Mouse (Mus musculus): ENCODE results near the gene Hrh2. TPM values are rescaled to one million over a fixed set of nuclear protein-coding genes. Genes with fewer than 3 reads are reported as not detected.

The Hrh2 gene
- polyA plus RNA-seq, 1 experiment from 2014 or later = not detected

DNA sequence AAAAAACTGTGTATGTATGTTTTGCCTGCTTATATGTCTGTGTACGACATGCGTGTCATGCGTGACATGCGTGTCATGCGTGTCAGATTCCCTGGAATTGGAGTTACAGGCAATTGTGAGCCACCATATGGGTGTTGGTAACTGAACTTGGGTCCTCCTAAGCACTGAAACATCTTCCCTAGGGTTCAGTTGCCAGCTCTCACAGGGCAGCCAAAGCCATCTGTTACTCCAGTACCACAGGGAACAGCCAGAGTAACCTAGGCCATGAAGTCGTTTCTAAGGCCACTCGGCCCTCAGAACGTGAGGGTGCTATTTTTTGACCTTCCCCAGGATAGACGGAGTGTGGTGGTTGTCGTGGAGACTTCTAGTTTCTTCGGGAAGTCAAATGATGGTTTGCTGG lies 32.2 kb upstream of the Hrh2 start:
- 0 out of 2 replicates have a peak overlapping the region, but pooled peaks have one; percentile 17 for H3K27ac ChIP-seq (ENCODE audit: low read depth, low read length)
- H3K4me2 ChIP-seq (replicated peaks; ENCODE audit: low read depth, low read length) = no peak overlapping the region
- H3K36me3 ChIP-seq (ENCODE audit: control insufficient read depth, insufficient read depth, low read length) = no peaks in the 10 kb centered on the region
- no peak for ATAC-seq (ENCODE audit: low FRiP score)
- H3K9me3 ChIP-seq (ENCODE audit: control insufficient read depth, low read length) = no peaks in the 10 kb centered on the region
- peak; percentile 9 for DNase-seq (ENCODE audit: low spot score)
- no peak overlapping the region for H3K9ac ChIP-seq (ENCODE audit: low read depth, low read length)
- no peaks in the 10 kb centered on the region for H3K27me3 ChIP-seq (ENCODE audit: control insufficient read depth, insufficient read depth, low read length)
- no peak overlapping the region for H3K4me3 ChIP-seq (ENCODE audit: low read depth, low read length)
- whole genome bisulfite sequencing = 36% methylated on average over 11 of the region's 11 CpGs
- peaks cover 9% of the 10 kb centered on the region; the same call in 1 of the 2 replicates for H3K4me1 ChIP-seq (replicated peaks; ENCODE audit: control insufficient read depth, insufficient read depth, low read length)

DNA sequence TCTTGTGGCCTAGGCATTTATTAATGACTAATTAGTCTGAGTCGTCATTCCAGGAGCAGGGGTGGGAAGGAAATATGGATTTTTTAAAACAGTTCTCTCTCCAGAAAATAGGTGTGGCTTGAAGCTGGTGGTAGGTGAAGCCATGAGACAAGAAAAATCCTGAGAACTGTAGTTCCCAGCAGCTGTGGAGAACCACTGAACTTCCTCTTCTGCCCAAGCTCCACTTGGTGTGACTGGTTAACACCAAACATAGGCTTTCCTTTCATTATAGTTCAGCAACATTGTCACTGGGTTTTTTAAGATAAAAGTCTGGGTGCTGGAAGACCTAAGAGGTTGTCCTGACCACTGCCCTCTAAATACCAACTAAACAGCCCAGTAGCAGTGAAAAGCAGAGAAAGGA lies 31.4 kb upstream of the Hrh2 start:
- H3K36me3 ChIP-seq (ENCODE audit: control insufficient read depth, insufficient read depth, low read length) = no peaks in the 10 kb centered on the region
- DNase-seq (ENCODE audit: low spot score) (no peak), ATAC-seq (ENCODE audit: low FRiP score) (no peak)
- no peak overlapping the region for H3K4me3 ChIP-seq (ENCODE audit: low read depth, low read length)
- H3K9ac ChIP-seq (ENCODE audit: low read depth, low read length) = no peak overlapping the region
- H3K27me3 ChIP-seq (ENCODE audit: control insufficient read depth, insufficient read depth, low read length) = no peaks in the 10 kb centered on the region
- no peak overlapping the region for H3K4me2 ChIP-seq (replicated peaks; ENCODE audit: low read depth, low read length)
- H3K27ac ChIP-seq (ENCODE audit: low read depth, low read length) = no peak overlapping the region
- H3K4me1 ChIP-seq (replicated peaks; ENCODE audit: control insufficient read depth, insufficient read depth, low read length) = peaks cover 9% of the 10 kb centered on the region; the same call in 1 of the 2 replicates
- H3K9me3 ChIP-seq (ENCODE audit: control insufficient read depth, low read length) = no peaks in the 10 kb centered on the region
- WGBS = 52% methylated on average over 1 of the region's 1 CpGs

DNA sequence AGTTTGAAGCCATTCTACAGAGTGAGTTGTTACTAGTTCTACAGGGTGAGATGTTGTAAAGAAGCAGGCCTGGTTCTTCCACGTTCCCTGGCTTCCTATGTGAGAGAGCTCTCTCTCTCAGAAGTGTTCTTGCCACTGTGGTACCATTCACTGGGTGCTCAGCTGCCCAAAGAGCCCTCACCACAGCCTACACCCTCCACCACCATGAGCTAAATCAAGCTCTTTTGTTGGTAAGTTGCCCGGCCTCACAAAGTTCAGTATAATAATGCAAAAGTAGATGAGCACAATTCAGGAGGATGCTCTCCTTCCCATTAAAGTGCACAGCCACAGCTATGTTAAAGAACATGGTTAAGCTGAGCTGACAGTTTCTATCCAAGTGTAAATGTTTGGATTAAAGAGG lies 30.4 kb upstream of the Hrh2 start:
- Histone ChIP-seq H3K36me3 (ENCODE audit: control insufficient read depth, insufficient read depth, low read length) (no peaks in the 10 kb centered on the region), H3K9ac (ENCODE audit: low read depth, low read length) (no peak overlapping the region), H3K27me3 (ENCODE audit: control insufficient read depth, insufficient read depth, low read length) (no peaks in the 10 kb centered on the region), H3K4me3 (ENCODE audit: low read depth, low read length) (no peak overlapping the region), H3K9me3 (ENCODE audit: control insufficient read depth, low read length) (no peaks in the 10 kb centered on the region), H3K27ac (ENCODE audit: low read depth, low read length) (no peak overlapping the region), H3K4me1 (replicated peaks; ENCODE audit: control insufficient read depth, insufficient read depth, low read length) (peaks cover 9% of the 10 kb centered on the region; the same call in 1 of the 2 replicates), H3K4me2 (replicated peaks; ENCODE audit: low read depth, low read length) (no peak overlapping the region)
- 82% methylated on average over 2 of the region's 2 CpGs for WGBS
- DNase-seq (ENCODE audit: low spot score) (no peak), ATAC-seq (ENCODE audit: low FRiP score) (no peak)

DNA sequence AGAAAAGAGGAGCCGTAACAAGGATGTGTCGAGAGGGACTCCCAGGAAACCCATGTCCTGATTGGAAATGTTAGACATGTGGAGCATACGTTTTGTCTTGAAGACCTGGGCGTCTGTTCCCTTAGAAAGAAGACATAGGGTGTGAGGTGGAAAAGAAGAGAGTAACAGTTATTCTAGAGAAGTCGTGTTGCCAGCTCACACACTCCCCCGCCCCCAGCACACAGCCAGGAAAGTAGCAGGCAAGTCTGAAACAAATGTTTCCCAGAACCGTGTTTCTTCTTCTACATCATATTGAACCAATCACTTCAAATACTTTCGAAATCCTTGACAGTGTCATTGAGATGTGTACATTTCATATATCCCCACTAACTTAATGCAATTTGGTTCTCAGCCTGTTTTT lies 28.6 kb upstream of the Hrh2 start:
- Histone ChIP-seq H3K36me3 (ENCODE audit: control insufficient read depth, insufficient read depth, low read length) (no peaks in the 10 kb centered on the region), H3K4me2 (replicated peaks; ENCODE audit: low read depth, low read length) (no peak overlapping the region)

DNA sequence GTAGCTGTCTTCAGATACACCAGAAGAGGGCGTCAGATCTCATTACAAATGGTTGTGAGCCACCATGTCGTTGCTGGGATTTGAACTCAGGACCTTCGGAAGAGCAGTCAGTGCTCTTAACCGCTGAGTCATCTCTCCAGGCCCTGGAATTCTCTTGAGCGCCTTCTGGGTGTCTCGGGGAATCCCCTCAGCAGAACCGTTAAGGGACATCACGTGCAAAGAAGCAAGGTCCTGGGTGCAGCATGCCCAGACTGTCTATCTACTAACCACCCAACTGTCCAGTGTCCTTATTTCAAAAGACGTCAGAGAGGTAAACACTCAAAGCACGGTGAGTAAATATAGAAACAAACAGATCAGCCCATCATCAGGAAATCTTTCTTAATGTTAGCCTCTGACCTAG lies 27.5 kb upstream of the Hrh2 start:
- H3K27ac ChIP-seq (ENCODE audit: low read depth, low read length) = no peak overlapping the region
- H3K9ac ChIP-seq (ENCODE audit: low read depth, low read length) = no peak overlapping the region
- H3K9me3 ChIP-seq (ENCODE audit: control insufficient read depth, low read length) = no peaks in the 10 kb centered on the region
- H3K4me3 ChIP-seq (ENCODE audit: low read depth, low read length) = no peak overlapping the region
- H3K27me3 ChIP-seq (ENCODE audit: control insufficient read depth, insufficient read depth, low read length) = no peaks in the 10 kb centered on the region
- H3K4me1 ChIP-seq (replicated peaks; ENCODE audit: control insufficient read depth, insufficient read depth, low read length) = no peaks in the 10 kb centered on the region
- H3K36me3 ChIP-seq (ENCODE audit: control insufficient read depth, insufficient read depth, low read length) = no peaks in the 10 kb centered on the region
- WGBS = 88% methylated on average over 10 of the region's 10 CpGs
- ATAC-seq (ENCODE audit: low FRiP score) = no peak
- no peak overlapping the region for H3K4me2 ChIP-seq (replicated peaks; ENCODE audit: low read depth, low read length)
- no peak for DNase-seq (ENCODE audit: low spot score)

More for the DNA sequence above, 28.6 kb upstream of the Hrh2 start:
- Histone ChIP-seq H3K9ac (ENCODE audit: low read depth, low read length) (no peak overlapping the region), H3K4me3 (ENCODE audit: low read depth, low read length) (no peak overlapping the region), H3K27me3 (ENCODE audit: control insufficient read depth, insufficient read depth, low read length) (no peaks in the 10 kb centered on the region), H3K9me3 (ENCODE audit: control insufficient read depth, low read length) (no peaks in the 10 kb centered on the region), H3K4me1 (replicated peaks; ENCODE audit: control insufficient read depth, insufficient read depth, low read length) (peaks cover 9% of the 10 kb centered on the region; the same call in 1 of the 2 replicates), H3K27ac (ENCODE audit: low read depth, low read length) (no peak overlapping the region)
- no peak for ATAC-seq (ENCODE audit: low FRiP score)
- DNase-seq (ENCODE audit: low spot score) = no peak
- 85% methylated on average over 8 of the region's 8 CpGs for WGBS

DNA sequence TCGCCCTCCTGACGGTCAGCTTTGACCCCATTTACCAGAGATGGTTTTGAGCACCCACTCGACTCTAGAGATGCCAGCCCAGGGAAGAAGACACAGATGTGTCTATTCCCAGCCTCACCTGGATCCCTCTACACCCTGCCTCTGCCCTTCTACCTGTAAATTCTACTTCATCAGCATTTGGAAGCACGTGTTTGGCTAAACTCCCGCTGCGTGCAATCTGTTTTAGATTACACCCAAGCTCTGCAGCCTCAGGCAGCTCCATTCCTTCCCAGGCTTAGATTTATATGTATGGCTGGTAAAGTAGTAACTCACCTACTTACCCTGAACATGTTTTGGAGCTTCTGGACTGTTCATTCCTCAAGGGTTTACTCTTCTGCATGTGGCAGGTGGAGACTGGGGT lies 26.9 kb upstream of the Hrh2 start:
- WGBS = 79% methylated on average over 6 of the region's 6 CpGs
- no peaks in the 10 kb centered on the region for H3K4me1 ChIP-seq (replicated peaks; ENCODE audit: control insufficient read depth, insufficient read depth, low read length)
- ATAC-seq (ENCODE audit: low FRiP score) (no peak), DNase-seq (ENCODE audit: low spot score) (no peak)
- H3K27me3 ChIP-seq (ENCODE audit: control insufficient read depth, insufficient read depth, low read length) = no peaks in the 10 kb centered on the region
- no peak overlapping the region for H3K27ac ChIP-seq (ENCODE audit: low read depth, low read length)
- H3K4me3 ChIP-seq (ENCODE audit: low read depth, low read length) = no peak overlapping the region
- H3K36me3 ChIP-seq (ENCODE audit: control insufficient read depth, insufficient read depth, low read length) = no peaks in the 10 kb centered on the region
- no peaks in the 10 kb centered on the region for H3K9me3 ChIP-seq (ENCODE audit: control insufficient read depth, low read length)
- H3K9ac ChIP-seq (ENCODE audit: low read depth, low read length) = no peak overlapping the region
- no peak overlapping the region for H3K4me2 ChIP-seq (replicated peaks; ENCODE audit: low read depth, low read length)

DNA sequence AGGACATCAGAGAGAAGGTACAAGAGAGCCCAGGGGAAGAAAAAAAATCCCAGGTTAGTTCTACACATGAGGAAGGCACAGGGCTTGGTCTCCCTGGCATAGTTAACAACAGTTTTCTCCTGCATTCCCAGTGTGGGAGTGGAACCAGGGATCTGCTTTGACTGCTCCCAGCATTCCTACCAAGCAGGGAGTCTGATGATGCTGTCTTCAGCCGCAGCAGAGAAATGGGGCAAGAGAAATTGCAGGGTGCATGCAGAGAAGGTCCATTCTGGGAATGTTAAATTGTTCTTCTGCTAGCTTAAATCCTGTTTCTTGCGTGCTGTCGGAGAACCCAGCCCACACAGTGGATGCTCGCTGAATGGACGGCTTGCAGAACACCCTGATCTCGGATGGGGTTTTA lies 26.2 kb upstream of the Hrh2 start:
- H3K9ac ChIP-seq (ENCODE audit: low read depth, low read length) = no peak overlapping the region
- DNase-seq (ENCODE audit: low spot score) = no peak

DNA sequence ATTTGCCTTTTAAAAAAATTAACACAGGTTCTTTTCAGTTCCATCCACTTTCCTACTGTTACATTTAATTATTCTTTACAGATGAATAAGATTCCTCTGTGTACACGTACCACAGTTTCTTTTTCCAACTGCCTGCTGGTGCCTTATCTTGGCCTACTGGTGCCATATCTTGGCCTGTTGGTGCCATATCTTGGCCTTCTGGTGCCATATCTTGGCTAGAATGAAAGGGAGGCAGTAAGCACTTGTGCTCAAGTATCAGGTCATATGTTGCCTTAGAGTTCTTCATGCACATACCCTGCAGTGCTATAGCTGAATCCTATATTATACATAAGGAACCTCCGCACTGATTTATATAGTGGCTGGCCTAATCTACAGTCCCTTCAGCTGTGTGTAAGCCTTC lies 24.9 kb upstream of the Hrh2 start:
- no peaks in the 10 kb centered on the region for H3K9me3 ChIP-seq (ENCODE audit: control insufficient read depth, low read length)
- no peak overlapping the region for H3K4me3 ChIP-seq (ENCODE audit: low read depth, low read length)
- WGBS = 98% methylated on average over 2 of the region's 2 CpGs
- ATAC-seq (ENCODE audit: low FRiP score) (no peak), DNase-seq (ENCODE audit: low spot score) (no peak)
- H3K27ac ChIP-seq (ENCODE audit: low read depth, low read length) = no peak overlapping the region
- H3K36me3 ChIP-seq (ENCODE audit: control insufficient read depth, insufficient read depth, low read length) = no peaks in the 10 kb centered on the region
- H3K27me3 ChIP-seq (ENCODE audit: control insufficient read depth, insufficient read depth, low read length) = no peaks in the 10 kb centered on the region
- no peak overlapping the region for H3K9ac ChIP-seq (ENCODE audit: low read depth, low read length)
- H3K4me2 ChIP-seq (replicated peaks; ENCODE audit: low read depth, low read length) = no peak overlapping the region
- H3K4me1 ChIP-seq (replicated peaks; ENCODE audit: control insufficient read depth, insufficient read depth, low read length) = no peaks in the 10 kb centered on the region

More for the DNA sequence above, 26.2 kb upstream of the Hrh2 start:
- Histone ChIP-seq H3K27me3 (ENCODE audit: control insufficient read depth, insufficient read depth, low read length) (no peaks in the 10 kb centered on the region), H3K4me2 (replicated peaks; ENCODE audit: low read depth, low read length) (no peak overlapping the region), H3K27ac (ENCODE audit: low read depth, low read length) (no peak overlapping the region), H3K4me1 (replicated peaks; ENCODE audit: control insufficient read depth, insufficient read depth, low read length) (no peaks in the 10 kb centered on the region), H3K36me3 (ENCODE audit: control insufficient read depth, insufficient read depth, low read length) (no peaks in the 10 kb centered on the region), H3K9me3 (ENCODE audit: control insufficient read depth, low read length) (no peaks in the 10 kb centered on the region), H3K4me3 (ENCODE audit: low read depth, low read length) (no peak overlapping the region)
- WGBS = 88% methylated on average over 6 of the region's 6 CpGs
- no peak for ATAC-seq (ENCODE audit: low FRiP score)

DNA sequence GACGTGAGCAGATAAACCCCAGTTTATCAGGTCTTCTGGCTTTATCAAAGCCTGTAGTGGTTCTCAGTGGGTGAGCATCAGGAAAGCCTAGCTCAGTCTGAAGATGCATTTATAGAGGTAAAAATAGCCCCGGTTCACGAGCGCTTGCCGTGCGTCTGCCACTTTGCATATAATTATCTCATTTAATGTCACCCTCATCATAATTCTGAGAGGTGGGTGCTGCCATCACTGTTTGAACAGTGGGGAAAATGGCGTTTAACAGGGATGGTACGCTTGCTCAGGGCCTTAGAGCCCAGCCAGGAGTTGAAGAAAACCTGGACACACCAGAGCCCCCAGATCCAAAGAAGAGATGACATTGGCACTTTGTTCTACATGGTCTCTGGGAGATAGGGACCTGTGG lies 23.3 kb upstream of the Hrh2 start:
- Histone ChIP-seq H3K4me1 (replicated peaks; ENCODE audit: control insufficient read depth, insufficient read depth, low read length) (no peaks in the 10 kb centered on the region), H3K27me3 (ENCODE audit: control insufficient read depth, insufficient read depth, low read length) (no peaks in the 10 kb centered on the region), H3K4me2 (replicated peaks; ENCODE audit: low read depth, low read length) (no peak overlapping the region), H3K27ac (ENCODE audit: low read depth, low read length) (no peak overlapping the region), H3K36me3 (ENCODE audit: control insufficient read depth, insufficient read depth, low read length) (no peaks in the 10 kb centered on the region), H3K9me3 (ENCODE audit: control insufficient read depth, low read length) (no peaks in the 10 kb centered on the region), H3K9ac (ENCODE audit: low read depth, low read length) (no peak overlapping the region), H3K4me3 (ENCODE audit: low read depth, low read length) (no peak overlapping the region)
- WGBS = 92% methylated on average over 8 of the region's 8 CpGs
- ATAC-seq (ENCODE audit: low FRiP score) (no peak), DNase-seq (ENCODE audit: low spot score) (no peak)
